Mouse (Mus musculus): ENCODE measurements around the gene Gpr157.
"Not testable (repeated sequence)": the region's sequence is repeated elsewhere in the genome, so short reads cannot be mapped to it uniquely, and the experiment has no call there.

DNA sequence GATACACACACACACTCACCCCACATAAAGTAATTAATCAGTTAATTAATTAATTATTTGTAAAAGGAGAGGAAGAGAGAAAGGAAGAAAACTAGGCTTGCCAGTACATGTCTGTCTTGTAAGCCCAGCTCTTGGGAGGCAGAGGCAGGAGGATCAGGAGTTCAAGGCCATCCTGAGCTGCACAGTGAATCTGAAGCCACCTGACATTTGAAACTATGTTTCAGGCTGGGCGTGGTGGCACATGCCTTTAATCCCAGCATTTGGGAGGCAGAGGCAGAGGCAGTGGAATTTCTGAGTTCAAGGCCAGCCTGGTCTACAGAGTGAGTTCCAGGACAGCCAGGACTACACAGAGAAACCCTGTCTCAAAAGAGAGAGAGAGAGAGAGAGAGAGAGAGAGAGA lies 46.3 kb upstream of the Gpr157 start:
- not testable (repeated sequence) for TF ChIP-seq CHD2 (IDR thresholded peaks at IDR 0.05; ENCODE audit: low read depth, low read length); MAFK (IDR thresholded peaks at IDR 0.05; ENCODE audit: insufficient read depth, low read depth, low read length); ZC3H11A (IDR thresholded peaks at IDR 0.05; ENCODE audit: borderline replicate concordance, low read depth, low read length)

Measured in ES-E14 (cell line).